Comparison of ENCODE assay signal across 15 mouse cellular contexts in genomic region chr8:57111403-57111771, GRCm38 (mm10).
"Had no signal": no experiment of that assay in that cellular context is flagged by ENCODE, and none has a peak within 500 bp of the region (broad histone marks: within the 10 kb centered on the region; RNA-seq: fewer than 3 reads in every experiment).

No protein-coding gene starts in this region.

- H3K27me3 ChIP-seq: lung, embryonic 15.5 days; neural tube, embryonic 15.5 days had no signal

- H3K36me3 ChIP-seq: lung, embryonic 15.5 days; midbrain, embryonic 10.5 days; neural tube, embryonic 15.5 days had no signal

- H3K4me1 ChIP-seq: lung, embryonic 15.5 days; midbrain, embryonic 10.5 days; neural tube, embryonic 15.5 days had no signal

- H3K4me3 ChIP-seq: lung, embryonic 15.5 days; midbrain, embryonic 10.5 days; myocyte; neural tube, embryonic 15.5 days had no signal

- H3K27ac ChIP-seq: liver, embryonic 14.5 days; lung, embryonic 15.5 days; midbrain, embryonic 10.5 days; neural tube, embryonic 15.5 days had no signal

- H3K4me2 ChIP-seq: lung, embryonic 15.5 days; neural tube, embryonic 15.5 days had no signal

- H3K9ac ChIP-seq: liver, embryonic 14.5 days; lung, embryonic 15.5 days; neural tube, embryonic 15.5 days had no signal

- DNase-seq: kidney, adult 11 months; kidney, postnatal 14 days; left cerebral cortex, postnatal 4 days; liver; lung, postnatal 36 days; midbrain, embryonic 14.5 days; right cerebral cortex, adult 18-20 months; right cerebral cortex, postnatal 25 days; thymus, adult 2 months; thymus, postnatal 25 days had no signal

- H3K9me3 ChIP-seq: lung, embryonic 15.5 days; neural tube, embryonic 15.5 days had no signal
